Mouse (Mus musculus) thymus, postnatal 36 days (tissue): Measurements from ENCODE around the gene Akip1.
A peak's percentile ranks its signal among the peaks of the same experiment; 100 is the strongest.

Source experiments
- DNase-seq, 2 experiments: peaks; one replicate each; pipeline ENCODE4 v3.0.0; 2022; ENCODE audit warnings: mixed read lengths in 2 of 2

The Akip1 gene

DNA sequence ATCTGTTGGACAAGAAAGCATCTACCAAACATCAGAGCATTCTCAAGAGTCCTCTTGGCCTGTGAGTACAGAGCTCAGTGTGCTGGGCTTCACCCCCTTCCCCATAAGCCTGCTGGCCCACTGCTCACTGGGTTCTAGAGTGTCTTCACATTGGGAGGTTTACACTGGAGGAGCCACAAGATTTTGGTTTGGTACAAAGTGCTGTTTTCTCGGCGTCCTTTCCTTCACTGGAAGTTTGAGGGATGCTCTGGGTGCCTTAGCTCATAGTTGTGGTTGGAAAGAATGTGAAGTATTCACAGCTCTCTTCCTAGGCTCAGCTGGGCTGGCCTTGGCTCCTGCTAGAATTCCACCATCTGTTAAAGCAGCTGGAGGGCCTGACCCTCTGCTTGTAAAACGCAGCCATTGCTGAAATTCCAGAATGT is 5.5 kb downstream of the Akip1 start:
- no peak for DNase-seq

DNA sequence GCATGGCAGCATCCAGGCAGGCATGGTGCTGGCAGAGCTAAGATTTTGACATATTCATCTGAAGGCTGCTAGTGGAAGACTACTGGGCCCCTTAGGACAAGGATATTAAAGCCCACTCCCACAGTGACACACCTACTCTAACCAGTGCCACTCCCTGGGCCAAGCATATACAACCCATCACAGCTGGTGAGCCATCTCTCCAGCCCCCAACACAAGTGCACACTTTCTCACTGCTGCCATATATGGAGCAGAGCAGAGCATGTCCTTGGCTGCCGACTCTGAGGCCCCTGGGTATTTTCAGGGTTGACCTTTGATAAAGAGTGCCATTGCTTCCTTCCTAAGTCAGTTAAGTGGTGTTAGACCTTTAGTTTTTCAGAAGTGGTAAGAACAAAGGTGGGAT is 6.6 kb downstream of the Akip1 start:
- DNase-seq, result no peak

DNA sequence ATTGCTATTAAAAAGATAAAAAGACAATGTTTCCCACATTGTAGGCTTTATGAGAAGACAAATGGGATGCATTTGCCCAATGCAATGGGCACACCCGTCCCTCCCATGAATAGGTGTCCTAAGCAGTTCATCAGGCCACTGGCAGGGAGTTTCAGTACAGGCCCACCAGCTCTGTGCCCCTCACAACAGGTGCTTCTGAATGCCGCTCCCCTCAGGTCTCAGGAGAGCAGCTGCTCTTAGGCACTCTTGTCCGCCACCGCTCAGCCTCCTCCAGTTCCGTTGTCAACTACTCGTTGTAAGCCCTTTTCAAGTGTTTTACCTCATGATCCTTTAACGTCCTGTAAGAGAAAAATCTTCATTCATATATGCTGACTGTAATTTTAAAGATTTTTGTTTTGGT is 8.7 kb downstream of the Akip1 start:
- DNase-seq, result no peak

DNA sequence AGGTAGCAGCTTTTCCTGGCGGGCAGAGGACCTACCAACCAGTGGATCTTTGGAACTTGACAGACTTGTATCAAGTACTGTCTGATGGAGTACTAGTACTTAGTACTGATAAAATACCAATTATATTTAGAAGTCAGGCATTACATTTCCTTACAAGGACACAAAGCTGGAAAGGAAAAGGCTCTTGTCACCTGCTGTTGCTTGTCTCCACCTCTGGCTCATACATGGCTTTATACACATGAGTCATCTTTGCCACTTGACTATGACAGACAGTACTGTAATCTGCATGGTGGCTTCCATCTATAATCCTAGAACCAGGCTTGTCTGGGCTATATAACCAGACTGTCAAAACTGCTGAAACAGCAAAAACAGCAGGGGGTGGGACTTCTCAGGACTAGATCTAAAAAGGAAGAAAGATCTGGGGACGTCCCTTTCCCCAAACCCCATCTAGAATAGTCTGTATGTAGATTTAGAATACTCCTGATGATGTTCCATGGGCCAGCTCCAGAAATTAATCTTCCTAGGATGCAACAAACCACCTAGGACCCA is 10.0 kb downstream of the Akip1 start:
- DNase-seq, result no peak

DNA sequence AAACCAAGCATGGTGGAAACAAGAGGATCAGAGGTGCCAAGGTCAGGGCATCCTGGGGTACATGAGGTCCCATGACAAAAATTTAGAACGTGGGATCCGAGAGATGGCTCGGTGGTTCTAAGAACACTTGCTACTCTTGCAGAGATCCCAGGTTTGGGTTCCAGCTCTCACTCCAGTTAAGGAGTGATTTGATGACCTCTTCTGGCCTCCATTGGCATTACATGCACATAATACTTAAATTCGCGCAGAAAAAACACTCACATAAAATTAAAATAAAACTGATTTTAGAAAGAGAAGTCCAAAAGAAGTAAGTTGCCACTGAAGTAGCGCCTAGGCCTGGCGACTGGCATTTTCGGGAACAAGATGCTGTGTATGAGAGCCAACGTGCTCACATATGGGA is 15.8 kb downstream of the Akip1 start:
- no peak for DNase-seq

DNA sequence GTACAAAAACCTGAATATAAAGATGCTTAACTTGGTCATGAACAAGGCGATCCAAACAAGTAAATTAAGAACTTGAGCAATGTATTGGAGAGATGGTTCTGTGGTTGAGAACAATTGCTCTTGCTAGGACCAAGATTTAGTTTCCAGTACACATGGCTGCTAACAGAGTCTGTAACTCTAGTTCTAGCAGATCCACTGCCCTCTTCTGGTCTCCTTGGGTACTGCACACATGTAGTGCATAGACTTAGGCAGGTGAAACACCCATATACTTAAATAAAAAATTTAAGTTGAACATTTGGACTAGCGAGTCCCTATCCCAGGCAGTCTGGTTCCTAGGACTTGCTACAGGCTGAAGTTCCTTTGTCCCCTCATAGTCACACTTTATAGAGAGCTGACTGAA is 19.1 kb downstream of the Akip1 start:
- no peak for DNase-seq

DNA sequence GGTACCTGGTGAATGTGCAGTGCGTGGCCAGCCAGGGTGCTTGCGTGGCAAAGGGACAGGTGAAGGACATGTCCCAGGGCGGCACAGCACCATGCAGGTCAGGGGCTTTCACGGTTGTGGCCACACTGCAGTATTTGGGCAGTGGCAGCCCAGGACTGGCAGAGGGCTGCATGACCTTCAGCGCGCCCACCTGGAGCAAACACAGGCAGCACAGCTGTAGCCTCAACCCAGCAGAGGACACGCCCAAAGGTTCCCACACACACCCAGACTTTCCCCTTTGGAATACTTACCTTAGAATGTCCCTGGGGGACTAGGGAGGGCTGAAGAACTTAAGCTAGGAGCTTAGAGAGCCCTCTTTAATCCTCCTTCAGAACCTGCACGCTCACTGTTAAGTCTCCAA is 19.6 kb downstream of the Akip1 start:
- no peak for DNase-seq

DNA sequence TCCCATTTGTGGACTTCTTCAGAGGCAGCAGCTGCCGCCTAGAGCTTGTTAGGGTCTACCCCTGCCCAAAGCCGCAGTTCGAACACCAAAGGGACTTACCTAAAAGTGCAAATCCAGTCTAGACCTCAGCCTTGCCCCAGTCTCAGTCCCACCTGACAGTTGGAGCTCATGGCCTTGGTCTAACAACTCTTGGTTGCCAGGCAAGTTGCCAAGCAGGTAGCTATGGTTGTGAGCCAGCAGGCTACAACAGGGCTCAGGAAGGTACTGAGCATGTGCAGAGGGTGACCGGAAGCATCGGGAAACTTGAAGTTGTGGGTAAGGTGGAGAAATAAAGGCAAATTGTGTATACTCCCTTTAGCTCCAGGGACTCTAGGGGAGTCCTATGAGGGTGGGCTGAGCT is 20.2 kb downstream of the Akip1 start, which contains the start of gene BC051019:
TSS of gene BC051019 (minus strand) at position 154 of the 400 bp plus-strand sequence.
- no peak for DNase-seq

DNA sequence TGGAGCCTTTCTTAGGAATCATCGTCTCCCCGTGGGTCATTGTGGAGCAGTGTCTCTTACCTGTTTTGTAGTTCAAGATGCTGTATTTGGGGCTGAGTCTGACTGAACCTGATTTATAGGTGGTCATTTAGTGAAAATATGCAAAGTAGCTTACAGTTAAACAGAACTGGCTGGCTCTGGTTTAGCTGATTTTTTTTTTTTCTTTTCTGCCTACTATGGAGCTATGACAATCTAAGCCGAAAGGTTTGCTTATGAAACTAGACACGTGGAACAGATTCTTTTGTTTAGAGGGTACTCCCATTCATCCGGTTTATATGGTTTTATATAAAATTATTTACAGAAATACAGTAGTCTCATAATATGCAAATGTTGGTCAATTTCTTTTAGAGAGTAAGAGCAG is 28.1 kb downstream of the Akip1 start, which contains the start of gene Ascl3:
TSS of gene Ascl3 (minus strand) at position 101 of the 400 bp plus-strand sequence.
- DNase-seq, result no peak

DNA sequence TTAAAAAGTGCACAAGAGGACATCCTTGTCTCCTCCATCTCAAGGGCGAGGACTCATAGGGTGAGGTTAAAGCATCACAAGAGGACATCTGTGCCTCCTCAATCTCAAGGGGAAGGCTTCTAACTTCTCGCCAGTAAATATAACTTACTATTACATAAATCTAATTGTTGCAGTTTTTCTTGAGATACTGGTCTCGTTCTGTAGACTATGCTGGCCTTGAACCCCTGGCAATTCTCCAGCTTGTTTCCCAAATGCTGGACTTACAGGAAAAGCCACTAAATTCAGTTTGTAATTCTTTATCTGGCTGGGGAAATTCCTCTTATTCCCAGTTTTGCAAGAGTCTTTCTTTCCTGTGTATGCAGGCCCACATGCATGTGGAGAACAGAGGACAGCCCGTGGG is 31.3 kb downstream of the Akip1 start:
- no peak for DNase-seq

DNA sequence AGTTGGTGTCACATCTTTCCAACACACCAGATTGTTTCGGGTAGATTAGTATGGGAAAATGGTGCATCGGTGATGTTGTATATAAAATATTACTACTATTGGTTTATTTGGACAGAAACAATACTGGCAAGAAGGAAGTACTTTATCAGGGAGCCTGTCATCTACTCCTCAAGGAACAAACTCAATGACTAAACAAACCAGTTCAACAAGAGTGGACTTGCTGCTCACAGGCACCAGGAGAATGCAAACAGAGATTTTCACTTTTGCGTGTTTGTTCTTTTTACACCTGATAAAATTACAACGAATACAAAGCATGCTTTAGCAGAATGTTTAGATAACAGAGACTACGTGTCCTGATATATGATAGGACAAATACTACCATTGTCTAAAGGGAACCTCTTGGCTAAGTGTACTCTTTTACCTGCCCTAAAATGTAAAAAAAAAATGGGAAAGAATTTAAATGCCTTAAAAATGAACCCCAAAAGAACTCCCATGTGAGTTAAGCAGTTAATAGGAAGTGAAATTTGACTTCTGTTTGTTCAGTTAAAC is 36.4 kb downstream of the Akip1 start:
- DNase-seq, result no peak

DNA sequence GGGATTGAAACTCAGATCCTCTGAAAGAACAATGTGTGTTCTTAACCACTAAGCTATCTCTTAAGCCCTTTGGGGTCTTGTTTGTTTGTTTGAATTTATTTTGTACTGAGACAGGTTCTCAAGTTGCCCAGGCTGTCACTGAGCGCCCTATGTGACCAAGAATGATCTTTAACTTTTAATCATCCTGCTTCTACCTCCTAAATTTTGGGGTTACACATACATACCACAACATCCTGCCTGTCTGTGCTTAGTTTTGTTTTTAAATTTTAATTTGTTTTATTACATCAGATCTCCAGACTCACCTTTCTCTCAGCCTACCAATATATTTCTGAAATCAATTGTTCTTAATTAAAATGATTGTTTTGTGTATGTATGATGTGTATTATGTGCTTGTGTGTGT is 37.6 kb downstream of the Akip1 start:
- DNase-seq, result no peak

DNA sequence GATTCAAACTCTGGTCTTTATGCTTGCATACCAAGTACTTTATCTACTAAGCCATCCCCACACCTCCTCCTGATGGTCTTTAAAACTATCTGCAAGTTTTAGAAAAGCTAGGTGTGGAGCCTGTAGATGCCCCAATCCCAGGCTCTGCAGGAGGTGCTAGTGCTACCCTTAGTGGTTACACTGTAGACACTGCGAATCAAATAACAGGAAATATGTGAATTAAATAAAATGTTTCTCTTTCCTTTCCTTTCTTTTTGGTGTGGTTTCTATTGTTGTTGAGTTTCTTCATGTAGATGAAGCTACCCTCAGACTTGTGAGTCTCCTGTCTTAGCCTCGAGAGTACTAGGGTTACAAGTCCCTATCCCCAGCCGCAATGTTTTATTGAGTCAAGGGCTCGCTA is 38.2 kb downstream of the Akip1 start:
- DNase-seq, result no peak

DNA sequence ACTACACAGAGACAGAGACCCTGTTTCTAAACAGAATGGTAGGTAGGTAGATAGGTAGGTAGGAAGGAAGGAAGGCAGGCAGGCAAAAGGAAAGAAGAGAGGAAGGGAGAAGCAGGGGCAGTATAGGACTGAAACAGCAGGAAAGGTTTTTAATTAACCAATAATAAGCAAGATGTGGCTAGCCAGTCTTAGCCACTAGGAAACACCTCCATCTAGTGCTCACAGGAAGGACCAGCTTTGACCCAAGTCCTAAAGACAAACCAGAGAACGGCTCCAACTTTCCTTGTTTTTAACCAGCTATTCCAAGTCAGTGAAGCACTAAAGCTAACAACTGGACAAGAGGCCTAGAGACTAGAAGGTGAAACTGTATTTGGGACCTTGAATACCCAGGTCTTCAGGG is 44.3 kb downstream of the Akip1 start:
- DNase-seq, result no peak

DNA sequence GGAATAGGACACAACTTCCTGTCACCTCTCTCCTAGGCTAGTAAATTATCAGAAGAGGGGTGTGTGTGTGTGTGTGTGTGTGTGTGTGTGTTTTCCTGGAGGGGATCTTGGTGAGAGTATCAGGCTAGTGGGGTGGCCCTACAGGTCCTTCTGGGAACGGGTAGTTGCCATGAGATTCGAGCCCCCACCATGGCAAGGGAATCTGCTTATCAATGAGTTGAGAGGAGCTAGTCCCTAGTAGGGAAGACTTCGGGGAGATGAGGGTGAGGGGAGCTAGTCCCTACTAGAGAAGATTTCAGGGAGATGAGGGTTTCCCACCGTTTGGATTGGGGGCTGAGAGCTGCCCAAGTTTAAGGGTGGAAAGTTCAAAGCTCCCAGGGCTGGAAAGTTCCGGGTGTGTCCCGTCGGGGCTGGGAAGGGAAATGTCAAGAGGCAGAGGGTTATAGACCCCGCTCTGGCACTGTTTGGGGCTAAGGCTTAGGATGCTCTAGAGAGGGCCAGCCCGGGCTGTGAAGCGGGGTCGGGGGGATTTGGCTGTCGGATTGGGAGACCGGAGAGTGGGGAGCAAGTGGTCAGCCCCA is 48.0 kb downstream of the Akip1 start:
- peak in 1 of 2 experiments; percentile 11 for DNase-seq

DNA sequence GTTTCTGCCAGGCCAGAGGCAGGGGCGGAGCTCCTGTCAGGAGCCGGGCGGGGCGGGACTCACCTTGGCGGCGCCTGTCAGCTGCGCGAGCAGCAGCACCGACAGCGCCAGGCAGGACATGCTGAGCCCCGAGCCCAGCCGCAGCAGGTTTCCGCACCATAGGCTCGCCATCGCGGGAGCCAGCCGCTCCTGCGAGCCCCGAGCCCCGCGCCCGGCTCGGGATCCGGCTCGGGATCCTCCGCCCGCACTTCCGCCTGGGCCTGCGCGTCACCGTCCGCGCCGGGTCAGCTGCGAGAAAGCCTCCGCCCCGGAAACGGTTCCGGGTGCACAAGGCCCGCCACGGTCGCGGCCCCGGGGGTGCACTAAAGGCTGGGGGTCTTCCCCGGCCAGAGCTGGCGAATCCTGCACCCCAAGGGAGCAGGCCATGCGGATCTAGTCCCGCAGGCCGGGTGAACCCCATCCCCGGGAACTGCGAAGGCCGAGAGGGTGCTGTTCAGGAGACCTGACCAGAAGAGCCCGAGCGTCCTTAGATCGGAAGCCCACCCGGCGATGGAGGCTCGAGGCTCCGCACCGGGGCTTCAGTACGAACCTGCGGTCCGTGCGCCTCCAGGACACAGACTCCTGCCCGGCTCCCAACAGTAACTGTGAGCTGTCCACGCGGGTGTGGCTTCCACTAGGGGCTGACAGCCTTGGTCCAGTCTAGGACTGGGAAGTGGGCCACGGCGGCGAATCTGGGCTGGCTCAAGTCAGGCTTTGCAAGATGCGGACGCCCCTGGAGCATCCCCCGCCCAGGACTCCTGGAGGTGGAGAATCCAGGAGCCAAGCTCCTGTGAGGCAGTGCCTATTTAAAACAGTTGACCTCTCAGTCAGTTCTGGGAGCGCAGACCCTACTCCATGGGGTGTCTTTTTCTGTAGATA is 48.8 kb downstream of the Akip1 start, which contains the start of gene Tmem9b:
TSS of gene Tmem9b (minus strand) at position 868 of the 918 bp plus-strand sequence.
- peak; percentile 81 to 85 for DNase-seq

DNA sequence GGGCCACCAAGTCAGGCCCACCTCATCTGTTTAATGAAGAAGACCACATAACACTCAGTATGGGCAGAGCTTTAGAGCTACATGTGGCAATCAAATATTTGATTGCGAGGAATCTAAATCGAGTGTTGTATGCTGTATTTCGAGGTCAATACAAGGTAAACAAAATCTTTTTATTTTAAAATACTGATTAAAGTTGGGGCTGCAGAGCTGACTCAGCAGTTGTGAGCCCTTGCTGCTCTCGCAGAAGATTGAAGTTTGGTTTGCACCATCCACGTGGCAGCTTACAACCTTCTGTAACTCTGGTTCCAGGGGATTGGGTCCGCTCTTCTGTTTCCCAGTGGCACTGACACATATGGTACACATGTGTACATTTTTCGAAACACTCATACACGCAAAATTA is 50.5 kb downstream of the Akip1 start:
- no peak for DNase-seq

DNA sequence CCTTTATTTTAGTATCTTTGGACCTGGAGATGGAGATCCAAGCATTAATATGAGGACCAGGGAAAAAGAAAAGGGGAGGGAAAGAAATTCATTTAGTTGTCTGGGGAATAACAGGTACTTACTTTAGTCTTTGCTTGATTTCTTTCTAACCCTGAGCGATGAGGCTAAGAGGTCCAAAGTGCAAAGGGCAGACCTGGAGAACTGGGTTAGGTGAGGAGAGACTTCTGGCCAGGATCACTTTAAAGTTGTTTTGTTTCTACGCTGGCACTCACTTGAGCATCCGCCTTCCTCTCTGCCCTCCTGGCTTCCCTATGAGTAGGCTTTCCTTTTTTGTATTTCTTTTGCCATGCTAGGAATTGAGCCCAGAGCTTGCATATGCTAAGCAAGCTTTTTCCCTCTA is 52.8 kb downstream of the Akip1 start:
- DNase-seq, result no peak
